Mouse (Mus musculus): Measurements from ENCODE around the gene Tmem231.
"Not testable (repeated sequence)": the region's sequence is repeated elsewhere in the genome, so short reads cannot be mapped to it uniquely, and the experiment has no call there.

Gene Tmem231

GRCm38 (mm10) chr8:111947954-111948353 lies 14.3 kb upstream of the Tmem231 start:
- in situ Hi-C loops (cut with MseI, MboI), result no loop called here

GRCm38 (mm10) chr8:111947144-111947543 lies 13.5 kb upstream of the Tmem231 start:
- in situ Hi-C loops (cut with MseI, MboI), result no loop called here

GRCm38 (mm10) chr8:111943544-111943943 lies 9.9 kb upstream of the Tmem231 start:
- in situ Hi-C loops (cut with MseI, MboI), result no loop called here

- in situ Hi-C loops (cut with MseI, MboI), result no loop called here
Measured at GRCm38 (mm10) chr8:111941101-111941454, 7.4 kb upstream of the Tmem231 start.

GRCm38 (mm10) chr8:111940171-111941100 lies 6.8 kb upstream of the Tmem231 start, which contains the start of gene Gabarapl2:
Gabarapl2 (plus strand) TSS chr8:111940703.
- in situ Hi-C loops (cut with MseI, MboI), result no loop called here

GRCm38 (mm10) chr8:111939516-111940142 lies 5.9 kb upstream of the Tmem231 start:
- in situ Hi-C loops (cut with MseI, MboI), result no loop called here

GRCm38 (mm10) chr8:111938076-111938985 lies 4.7 kb upstream of the Tmem231 start:
- in situ Hi-C loops (cut with MseI, MboI), result not testable (repeated sequence)

- in situ Hi-C loops (cut with MseI, MboI), result no loop called here
Measured at GRCm38 (mm10) chr8:111937184-111937583, 3.5 kb upstream of the Tmem231 start.

GRCm38 (mm10) chr8:111934201-111934600 lies 520 bp upstream of the Tmem231 start:
- in situ Hi-C loops (cut with MseI, MboI), result no loop called here

- in situ Hi-C loops (cut with MseI, MboI), result no loop called here
Measured at GRCm38 (mm10) chr8:111932580-111933336, 923 bp downstream of the Tmem231 start.

GRCm38 (mm10) chr8:111931721-111932120 lies 2.0 kb downstream of the Tmem231 start:
- in situ Hi-C loops (cut with MseI, MboI), result no loop called here

GRCm38 (mm10) chr8:111929648-111930344 lies 3.9 kb downstream of the Tmem231 start:
- in situ Hi-C loops (cut with MseI, MboI), result no loop called here

- in situ Hi-C loops (cut with MseI, MboI), result no loop called here
Measured at GRCm38 (mm10) chr8:111924976-111925375, 8.7 kb downstream of the Tmem231 start.

GRCm38 (mm10) chr8:111923383-111923804 lies 10.3 kb downstream of the Tmem231 start:
- in situ Hi-C loops (cut with MseI, MboI), result no loop called here

GRCm38 (mm10) chr8:111920971-111921370 lies 12.7 kb downstream of the Tmem231 start:
- in situ Hi-C loops (cut with MseI, MboI), result no loop called here

GRCm38 (mm10) chr8:111919663-111920062 lies 14.0 kb downstream of the Tmem231 start:
- in situ Hi-C loops (cut with MseI, MboI), result no loop called here

GRCm38 (mm10) chr8:111912860-111913432 lies 20.7 kb downstream of the Tmem231 start:
- in situ Hi-C loops (cut with MseI, MboI), result no loop called here

- in situ Hi-C loops (cut with MseI, MboI), result no loop called here
Measured at GRCm38 (mm10) chr8:111911572-111911971, 22.1 kb downstream of the Tmem231 start.

- in situ Hi-C loops (cut with MseI, MboI), result no loop called here
Measured at GRCm38 (mm10) chr8:111909621-111910450, 23.8 kb downstream of the Tmem231 start, which contains the start of gene Chst5. Chst5 (minus strand) TSS chr8:111910447.
